Mouse (Mus musculus) left cerebral cortex, postnatal 4 days (tissue): Measurements from ENCODE around the gene Gnl2. TPM values are rescaled to one million over a fixed set of nuclear protein-coding genes. Genes with fewer than 3 reads are reported as not detected.
A peak's percentile ranks its signal among the peaks of the same experiment; 100 is the strongest.

ENCODE experiments used
- DNase-seq: peaks from one replicate; pipeline ENCODE4 v3.0.0-alpha.2; 2022
- intact Hi-C: fragments of 180-260 bp; cut with DNase I; formaldehyde crosslinking; loops from one replicate; pipeline ENCODE4 v1.15.1; 2025
- total RNA-seq, 2 experiments: library from RNA; stranded (reverse); gene quantifications; 2 replicates each; pipeline ENCODE4 v1.2.3; 2021

Gene Gnl2
- total RNA-seq, 2 experiments from 2014 or later = 80.4 to 83.5 TPM

GRCm38 (mm10) chr4:124999548-124999947 lies 16.8 kb upstream of the Gnl2 start:
- intact Hi-C loops = no loop called here
- no peak for DNase-seq

GRCm38 (mm10) chr4:125002978-125003377 lies 13.4 kb upstream of the Gnl2 start:
- intact Hi-C loops = no loop called here

GRCm38 (mm10) chr4:125004886-125005285 lies 11.5 kb upstream of the Gnl2 start:
- intact Hi-C loops = no loop called here
- DNase-seq = no peak

More at GRCm38 (mm10) chr4:125002978-125003377, 13.4 kb upstream of the Gnl2 start:
- DNase-seq = no peak

DNA sequence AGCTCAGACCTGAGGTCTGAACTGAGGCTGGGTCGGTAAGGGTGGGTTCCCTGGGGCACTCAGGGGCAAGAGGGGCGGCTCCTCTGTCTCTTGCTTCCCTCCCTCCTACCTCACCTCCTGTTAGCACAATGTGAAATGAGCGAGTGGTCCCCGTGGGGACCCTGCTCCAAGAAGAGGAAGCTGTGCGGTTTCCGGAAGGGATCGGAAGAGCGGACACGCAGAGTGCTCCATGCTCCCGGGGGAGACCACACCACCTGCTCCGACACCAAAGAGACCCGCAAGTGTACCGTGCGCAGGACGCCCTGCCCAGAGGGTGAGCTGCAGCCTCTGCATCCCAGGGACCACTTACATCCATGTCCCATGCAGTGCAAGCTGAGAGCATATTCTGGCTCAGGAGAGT lies 8.9 kb upstream of the Gnl2 start:
- intact Hi-C loops = no loop called here
- DNase-seq = no peak

DNA sequence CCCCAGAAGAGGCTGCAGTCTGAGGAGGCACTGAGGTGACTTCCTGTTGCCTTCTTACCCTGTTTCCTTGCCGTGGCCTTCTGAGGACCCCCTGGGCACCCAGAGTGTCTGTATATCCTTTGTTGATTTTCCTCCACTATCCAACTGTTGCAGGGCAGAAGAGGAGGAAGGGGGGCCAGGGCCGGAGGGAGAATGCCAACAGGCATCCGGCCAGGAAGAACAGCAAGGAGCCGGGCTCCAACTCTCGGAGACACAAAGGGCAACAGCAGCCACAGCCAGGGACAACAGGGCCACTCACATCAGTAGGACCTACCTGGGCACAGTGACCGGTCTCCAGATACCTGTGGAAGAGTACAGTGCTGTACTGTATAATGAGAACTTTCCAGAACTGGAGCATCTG lies 8.2 kb upstream of the Gnl2 start:
- intact Hi-C loops = no loop called here
- DNase-seq = peak; percentile 62

GRCm38 (mm10) chr4:125008712-125009111 lies 7.7 kb upstream of the Gnl2 start:
- intact Hi-C loops = no loop called here
- DNase-seq = no peak

GRCm38 (mm10) chr4:125017431-125017830 lies 1.0 kb downstream of the Gnl2 start:
- peak; percentile 57 for DNase-seq
- intact Hi-C loops = no loop called here

DNA sequence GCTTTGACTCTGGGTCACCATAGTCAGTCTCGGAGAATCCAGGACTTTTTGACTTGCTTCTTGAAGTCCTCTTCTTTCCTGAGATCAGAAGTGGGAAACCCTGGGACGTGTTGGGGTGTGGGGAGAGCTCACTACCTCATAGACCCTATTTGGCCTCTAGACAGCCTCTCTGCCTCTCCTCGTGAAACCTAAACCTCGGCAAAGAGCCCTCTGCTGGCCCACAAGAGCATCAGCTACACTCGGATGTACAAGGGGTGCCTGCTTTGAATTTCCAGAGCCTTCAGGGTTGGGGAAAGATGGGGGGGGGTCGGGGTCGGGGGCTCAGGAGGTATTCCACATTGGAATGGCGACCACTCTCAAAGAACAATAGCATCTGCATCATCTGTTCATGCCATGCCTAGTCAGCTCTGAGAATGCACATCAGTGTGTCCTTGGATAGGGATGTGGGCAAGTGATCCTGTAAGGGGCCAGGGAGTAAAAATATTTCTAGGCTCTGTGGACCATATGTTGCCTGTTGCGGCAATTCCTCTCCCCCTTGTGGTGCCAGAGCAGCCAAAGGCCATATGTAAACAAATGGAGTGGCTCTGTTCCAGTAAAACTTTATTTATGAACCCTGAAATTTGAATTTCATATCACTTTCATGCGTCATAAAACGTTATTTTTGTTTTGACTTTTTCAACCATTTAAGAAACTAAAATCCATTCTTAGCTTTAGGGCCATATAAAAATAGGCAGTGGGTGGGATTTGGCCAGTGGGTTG lies 4.6 kb downstream of the Gnl2 start:
- intact Hi-C loops = no loop called here
- peak; percentile 22 for DNase-seq

DNA sequence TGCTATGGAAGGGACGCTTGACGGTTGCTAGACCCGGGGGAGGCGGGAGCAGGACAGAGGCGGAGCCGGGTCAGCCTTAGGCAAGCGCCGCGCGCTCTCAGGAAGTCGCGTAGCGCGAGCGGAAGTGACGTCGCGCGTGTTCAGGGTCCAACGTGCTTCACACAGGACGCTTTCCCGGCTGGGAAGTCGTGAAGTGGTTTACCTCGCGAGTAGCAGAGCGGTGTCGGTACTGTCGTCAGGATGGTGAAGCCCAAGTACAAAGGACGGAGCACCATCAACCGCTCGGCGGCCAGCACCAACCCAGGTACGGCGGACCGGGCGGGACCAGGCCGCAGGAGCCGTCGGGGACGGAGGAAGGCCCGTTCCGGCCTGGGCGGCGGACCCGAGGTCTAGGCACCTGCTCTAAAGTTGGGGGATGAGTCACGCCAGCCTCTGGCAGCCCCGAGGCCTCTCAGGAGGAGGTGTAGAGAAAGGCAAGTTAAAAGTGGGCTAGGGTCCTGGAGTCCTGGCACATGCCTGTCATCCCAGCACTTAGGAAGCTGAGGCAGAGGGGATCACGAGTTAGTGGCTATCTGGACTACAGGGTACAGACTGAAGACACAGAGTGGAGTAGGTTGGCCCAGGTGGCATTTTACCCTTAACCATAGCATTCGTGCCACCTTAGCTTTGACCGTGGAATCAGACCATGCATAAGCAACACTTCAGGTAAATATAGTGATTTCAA lies 13.7 kb downstream of the Gnl2 start:
- DNase-seq = peak; percentile 92
- intact Hi-C loops = no loop called here

GRCm38 (mm10) chr4:125034341-125034740 lies 18.0 kb downstream of the Gnl2 start:
- no peak for DNase-seq
- intact Hi-C loops = no loop called here

GRCm38 (mm10) chr4:125044454-125044853 lies 28.1 kb downstream of the Gnl2 start:
- intact Hi-C loops = no loop called here
- no peak for DNase-seq

DNA sequence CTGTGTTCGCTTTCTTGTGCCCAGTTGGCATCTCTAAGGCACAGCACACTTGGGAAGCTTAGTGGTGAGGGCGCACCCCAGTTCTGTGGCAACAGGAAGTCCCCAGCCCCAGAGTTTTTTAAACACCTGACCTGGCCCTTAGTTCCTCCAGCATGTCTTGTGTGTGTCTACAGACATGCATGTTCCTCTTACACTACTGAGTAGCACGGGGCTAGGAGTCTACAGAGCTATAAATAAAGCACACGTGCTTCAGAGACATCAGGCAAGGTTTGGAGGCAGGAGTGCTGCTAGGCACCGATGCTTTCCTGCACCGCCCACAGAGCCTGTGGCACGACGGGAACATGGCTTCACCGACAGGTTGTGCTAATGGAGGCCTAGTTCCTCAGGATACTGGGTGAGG lies 39.0 kb downstream of the Gnl2 start:
- intact Hi-C loops = no loop called here
- DNase-seq = no peak

DNA sequence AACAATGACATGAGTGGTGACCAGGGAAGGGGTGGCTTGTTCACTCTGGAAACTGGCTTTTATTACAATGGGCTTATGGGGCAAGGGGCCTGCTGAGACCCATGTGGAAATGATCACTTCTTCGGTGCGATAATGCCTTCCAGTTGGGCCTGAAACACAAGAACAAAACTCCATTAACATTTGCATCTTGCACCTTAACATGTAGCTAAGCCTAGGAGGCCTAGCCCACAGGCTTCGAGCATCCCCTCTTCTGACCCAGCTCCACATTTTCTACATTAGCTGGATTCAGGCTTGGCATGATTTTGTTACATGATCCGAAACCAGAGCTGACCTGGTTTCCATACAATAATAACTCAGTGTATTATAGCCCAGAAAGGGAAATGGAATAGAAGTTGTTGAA lies 40.1 kb downstream of the Gnl2 start:
- intact Hi-C loops = no loop called here
- DNase-seq = no peak

DNA sequence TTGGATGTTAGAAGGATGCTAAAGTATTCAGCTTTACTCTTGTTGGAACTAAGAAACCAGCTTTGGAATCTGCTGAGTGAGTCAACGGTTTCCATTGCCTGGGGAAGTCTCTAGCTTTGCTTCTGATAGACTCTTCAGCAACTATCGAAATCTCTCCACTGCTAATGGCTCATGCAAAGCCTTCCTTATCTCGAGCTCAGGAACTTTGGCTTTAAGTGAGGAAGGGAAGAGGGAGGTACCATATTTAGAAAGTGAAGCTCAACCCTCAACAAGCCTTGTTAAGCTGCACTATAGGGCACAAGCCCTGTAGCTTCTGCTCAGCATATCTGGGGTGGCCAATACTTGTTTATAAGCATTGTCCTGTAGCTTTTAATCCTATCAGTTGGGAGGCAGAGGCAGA lies 40.9 kb downstream of the Gnl2 start:
- DNase-seq = no peak
- intact Hi-C loops = no loop called here

DNA sequence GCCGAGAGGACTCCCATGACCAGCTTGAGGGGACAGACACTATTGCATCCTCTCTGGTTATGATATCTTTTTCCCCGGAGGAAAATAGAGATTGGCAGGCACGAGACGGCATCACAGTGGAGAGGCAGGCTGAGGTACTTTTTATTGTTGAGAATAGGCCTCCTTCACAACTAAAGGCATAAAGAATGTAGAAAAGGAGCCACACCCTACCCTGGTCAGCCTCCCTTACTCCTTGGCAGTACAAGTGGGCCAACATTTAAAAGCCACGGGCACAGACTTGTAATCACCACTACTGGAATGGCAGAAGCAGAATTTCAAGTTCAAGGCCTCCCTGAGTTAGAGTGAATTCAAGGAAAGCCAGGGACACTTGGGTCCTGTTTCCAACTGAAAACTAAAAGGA lies 41.6 kb downstream of the Gnl2 start:
- no peak for DNase-seq
- intact Hi-C loops = loop anchor here (2.0 kb wide), 1 partner anchor 115 kb away; no protein-coding TSS in a partner anchor

GRCm38 (mm10) chr4:125059025-125059424 lies 42.6 kb downstream of the Gnl2 start:
- intact Hi-C loops = loop anchor here (2.0 kb wide), 1 partner anchor 116 kb away; no protein-coding TSS in a partner anchor
- DNase-seq = peak; percentile 80

DNA sequence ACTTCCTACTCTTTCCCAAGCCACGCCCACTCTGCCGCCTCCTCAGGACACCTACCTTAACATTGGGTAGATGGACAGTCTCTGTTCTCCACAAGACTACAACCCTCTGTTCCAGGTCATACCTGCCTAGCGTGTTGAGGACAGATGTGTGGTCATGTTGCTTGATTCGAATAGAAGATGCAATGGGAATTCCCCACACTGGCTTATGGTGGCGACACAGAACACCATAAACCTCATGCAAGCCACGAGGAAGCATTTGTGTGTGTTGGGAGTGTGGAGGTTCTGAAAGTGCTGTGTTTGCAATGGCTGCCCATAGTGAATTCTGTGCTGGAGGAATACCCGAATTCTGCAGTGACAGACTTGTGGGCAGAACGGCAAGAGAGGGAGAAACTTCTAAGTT lies 47.4 kb downstream of the Gnl2 start:
- DNase-seq = no peak
- intact Hi-C loops = no loop called here

- intact Hi-C loops = no loop called here
- DNase-seq = peak; percentile 35
These were observed 49.3 kb downstream of the Gnl2 start, which contains the start of gene Dnali1 for GRCm38 (mm10) chr4:125065517-125066307. Gene Dnali1, minus strand, starts transcription at chr4:125065703.

- peak; percentile 93 for DNase-seq
- intact Hi-C loops = no loop called here
These were observed 50.3 kb downstream of the Gnl2 start, which contains the start of gene Snip1 for GRCm38 (mm10) chr4:125066490-125067370. Gene Snip1, plus strand, starts transcription at chr4:125066672.

DNA sequence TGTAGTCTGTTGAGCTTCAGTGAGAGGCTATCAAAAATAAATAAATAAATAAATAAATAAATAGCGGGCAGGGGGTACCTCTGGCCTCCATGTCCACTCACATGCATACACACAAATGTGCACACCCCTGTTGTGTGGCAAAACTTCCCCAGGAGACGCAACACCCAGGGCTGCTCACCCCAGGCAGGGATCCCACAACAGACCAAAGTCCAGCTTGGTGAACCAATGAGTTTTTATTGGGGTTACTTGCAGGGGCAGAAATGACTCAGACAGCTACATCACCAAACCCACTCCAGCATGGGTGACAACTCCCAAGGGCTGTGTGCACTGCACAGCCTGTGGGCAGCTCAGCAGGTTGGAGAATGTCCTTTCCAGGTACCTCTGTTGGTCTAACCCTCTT lies 61.3 kb downstream of the Gnl2 start:
- no peak for DNase-seq
- intact Hi-C loops = no loop called here
